Comparison of ENCODE assay signal across 8 mouse cellular contexts in the genomic region with DNA sequence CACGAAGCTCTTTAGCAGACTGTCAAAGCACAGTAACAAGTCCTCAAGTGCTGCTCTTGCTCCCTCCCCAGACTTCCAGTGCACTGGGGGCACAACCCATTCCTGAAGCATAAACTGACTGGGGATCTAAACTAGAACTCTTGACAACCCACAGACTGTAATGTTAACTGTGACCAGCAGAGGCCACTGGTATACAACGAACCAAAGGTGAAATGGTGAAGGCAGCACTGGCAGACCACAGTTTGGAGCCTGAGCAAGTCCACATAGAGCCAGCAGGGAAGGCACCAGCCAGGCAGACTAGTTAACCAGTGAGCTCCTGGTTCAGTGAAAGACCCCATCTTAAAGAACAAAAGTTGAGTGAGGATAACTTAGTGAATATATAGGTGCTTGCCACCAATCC. TPM values are rescaled to one million over a fixed set of nuclear protein-coding genes. Genes with fewer than 3 reads are reported as not detected.
DNase-seq lines count a peak whose midpoint lies in the region; ATAC-seq and TF ChIP-seq lines count a peak whose summit lies in the region.

No protein-coding gene starts in this region.

- H3K27me3 ChIP-seq in kidney, embryonic 15.5 days: no peaks in the 10 kb centered on the region
- H3K27me3 ChIP-seq in hindbrain, postnatal 0 days (ENCODE audit: insufficient read depth, low read length): no peaks in the 10 kb centered on the region
- no peaks in the 10 kb centered on the region for H3K27me3 ChIP-seq in midbrain, embryonic 13.5 days

- 24% methylated on average over 2 of the region's 2 CpGs for WGBS in kidney, embryonic 15.5 days
- 36% methylated on average over 2 of the region's 2 CpGs for WGBS in hindbrain, postnatal 0 days
- 41% methylated on average over 2 of the region's 2 CpGs for WGBS in midbrain, embryonic 13.5 days

- 0 out of 2 replicates have a peak, but pooled peaks cover 9% of the 10 kb centered on the region for H3K4me1 ChIP-seq in kidney, embryonic 15.5 days
- no peaks in the 10 kb centered on the region for H3K4me1 ChIP-seq in hindbrain, postnatal 0 days (ENCODE audit: insufficient read depth, low read length)
- H3K4me1 ChIP-seq in midbrain, embryonic 13.5 days (replicated peaks): peaks cover 11% of the 10 kb centered on the region

- no peaks in the 10 kb centered on the region for H3K9me3 ChIP-seq in kidney, embryonic 15.5 days (replicated peaks)
- no peaks in the 10 kb centered on the region for H3K9me3 ChIP-seq in hindbrain, postnatal 0 days (ENCODE audit: low read length)
- H3K9me3 ChIP-seq in midbrain, embryonic 13.5 days: no peaks in the 10 kb centered on the region

- no peak overlapping the region for H3K4me2 ChIP-seq in kidney, embryonic 15.5 days
- no peak overlapping the region for H3K4me2 ChIP-seq in hindbrain, postnatal 0 days (ENCODE audit: low read depth, low read length)
- H3K4me2 ChIP-seq in midbrain, embryonic 13.5 days (replicated peaks): no peak overlapping the region

- intact Hi-C loops in left cerebral cortex, postnatal 10 days (cut with DNase I): loop anchor here (5.0 kb wide), 1 partner anchor 41 kb away; the partner anchor contains the start of gene Slmap

- peak; percentile 89 for TF ChIP-seq CTCF in hindbrain, postnatal 0 days (IDR thresholded peaks at IDR 0.05; ENCODE audit: low read depth)

- no peak overlapping the region for H3K9ac ChIP-seq in kidney, embryonic 15.5 days
- H3K9ac ChIP-seq in hindbrain, postnatal 0 days (replicated peaks; ENCODE audit: low read length): no peak overlapping the region
- H3K9ac ChIP-seq in midbrain, embryonic 13.5 days (replicated peaks): no peak overlapping the region

- no peak overlapping the region for H3K4me3 ChIP-seq in kidney, embryonic 15.5 days (replicated peaks)
- H3K4me3 ChIP-seq in hindbrain, postnatal 0 days (ENCODE audit: low read length): no peak overlapping the region
- no peak overlapping the region for H3K4me3 ChIP-seq in midbrain, embryonic 13.5 days (replicated peaks)

- ATAC-seq in kidney, embryonic 15.5 days (replicated peaks; ENCODE audit: low FRiP score): no peak
- peak; percentile 58; the same call in 1 of the 2 replicates for ATAC-seq in hindbrain, postnatal 0 days
- ATAC-seq in midbrain, embryonic 13.5 days: 0 out of 2 replicates have a peak, but pooled peaks have one; percentile 50

- H3K36me3 ChIP-seq in kidney, embryonic 15.5 days: no peaks in the 10 kb centered on the region
- no peaks in the 10 kb centered on the region for H3K36me3 ChIP-seq in hindbrain, postnatal 0 days (ENCODE audit: insufficient read depth, low read length)
- H3K36me3 ChIP-seq in midbrain, embryonic 13.5 days: no peaks in the 10 kb centered on the region

- DNase-seq in kidney, adult 18-20 months: peak; percentile 80
- DNase-seq in c-Kit-positive CD71-positive TER-119-positive erythroid progenitor cells, embryonic 14.5 days (ENCODE audit: low spot score): peak; percentile 66
- DNase-seq in forelimb bud, embryonic 11.5 days (ENCODE audit: low read depth, low spot score): peak; percentile 75
- peak; percentile 78 for DNase-seq in hindbrain, postnatal 0 days (ENCODE audit: low spot score)
- peak; percentile 46 to 66 for DNase-seq in left cerebral cortex, postnatal 10 days (ENCODE audit: extremely low spot score in 1 of 2, low spot score in 2 of 2)
- peak; percentile 49 to 78 for DNase-seq in spleen, postnatal 10 days (ENCODE audit: low spot score in 2 of 2)

- no peak overlapping the region for H3K27ac ChIP-seq in kidney, embryonic 15.5 days
- no peak overlapping the region for H3K27ac ChIP-seq in hindbrain, postnatal 0 days
- no peak overlapping the region for H3K27ac ChIP-seq in midbrain, embryonic 13.5 days

RNA-seq across cellular contexts. Expression of gene Slmap, which starts 43.6 kb away (rescaled TPM):
- polyA plus RNA-seq in kidney, embryonic 15.5 days (2015; fragmentation: Nextera tagmentation; extraction: Ambion mirVana): 19.5 and 19.6 TPM in 2 replicates
- 16.1 and 17.1 TPM in 2 replicates for total RNA-seq in hindbrain, postnatal 0 days (2014; rRNA removed)
- 11.3 and 11.7 TPM in 2 replicates for polyA plus RNA-seq in hindbrain, postnatal 0 days (2015; fragmentation: Nextera tagmentation; extraction: Ambion mirVana)
- total RNA-seq in left cerebral cortex, postnatal 10 days (2021): 10 to 100 TPM; 83.3 to 83.9 TPM
- 12.5 and 14.6 TPM in 2 replicates for polyA plus RNA-seq in midbrain, embryonic 13.5 days (2015; fragmentation: Nextera tagmentation; extraction: Ambion mirVana)
